Mouse (Mus musculus) stomach, postnatal 0 days (tissue): Measurements from ENCODE around the gene Gimap7.

Source experiments
- CTCF ChIP-seq: IDR thresholded peaks from 2 replicates; pipeline ENCODE4 v1.5.1; 2016; ENCODE audit warnings: antibody characterized with exemption, low read depth, mild to moderate bottlenecking, moderate library complexity
- EP300 ChIP-seq: optimal IDR thresholded peaks from 2 replicates; pipeline ENCODE3; 2016; ENCODE audit warnings: antibody characterized with exemption

GRCm38 (mm10) chr6:48678391-48678790, 40.0 kb upstream of the Gimap7 start:
- TF ChIP-seq CTCF (no peak), EP300 (no peak)
